Mouse (Mus musculus) lung, postnatal 0 days (tissue): ENCODE measurements around the gene AI854703.

ENCODE experiments used
- CTCF ChIP-seq: IDR thresholded peaks from 2 replicates; pipeline ENCODE4 v1.5.1; 2016; ENCODE audit warnings: antibody characterized with exemption, mild to moderate bottlenecking
- EP300 ChIP-seq: IDR thresholded peaks from 2 replicates; pipeline ENCODE4 v1.6.1; 2016; ENCODE audit warnings: antibody characterized with exemption, mild to moderate bottlenecking, control low read depth

DNA sequence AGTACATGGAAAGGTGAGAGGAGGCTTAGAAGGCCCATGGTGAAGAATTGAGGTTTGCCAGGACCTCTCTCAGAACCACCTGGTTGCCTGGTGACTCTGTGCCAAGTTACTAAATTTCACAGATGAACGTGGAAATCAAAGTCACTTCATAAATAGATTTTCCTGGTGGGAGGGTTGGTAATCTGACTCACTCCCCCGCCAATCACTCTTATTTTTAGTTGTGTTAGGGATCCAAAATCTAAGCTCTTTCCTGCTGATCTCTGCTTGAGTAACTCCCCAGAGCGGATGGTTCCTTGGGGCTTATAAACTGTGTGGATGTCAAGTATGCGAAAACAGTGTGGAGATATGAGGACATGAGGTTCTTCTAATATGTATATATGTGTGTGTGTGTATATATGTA lies 55.7 kb downstream of the AI854703 start:
- TF ChIP-seq CTCF = no peak
- TF ChIP-seq EP300 = no peak
